ENCODE assay signal across 14 mouse cellular contexts in genomic region chr2:49712336-49712887, GRCm38 (mm10).
DNase-seq lines count a peak whose midpoint lies in the region; ATAC-seq and TF ChIP-seq lines count a peak whose summit lies in the region.
"Had no signal": no experiment of that assay in that cellular context is flagged by ENCODE, and none has a peak within 500 bp of the region (broad histone marks: within the 10 kb centered on the region; RNA-seq: fewer than 3 reads in every experiment).

No protein-coding gene starts in this region.

- peaks cover 44% of the 10 kb centered on the region for H3K36me3 ChIP-seq in forebrain, postnatal 0 days (ENCODE audit: insufficient read depth)
- H3K36me3 ChIP-seq in forebrain, embryonic 14.5 days (ENCODE audit: control insufficient read depth, insufficient read depth, low read length): peaks cover 80% of the 10 kb centered on the region
- peaks cover 22% of the 10 kb centered on the region for H3K36me3 ChIP-seq in midbrain, postnatal 0 days (ENCODE audit: insufficient read depth, low read length)
- H3K36me3 ChIP-seq: heart, embryonic 15.5 days had no signal

- ATAC-seq in forebrain, postnatal 0 days: peak; percentile 14; the same call in 1 of the 2 replicates
- ATAC-seq in forebrain, embryonic 14.5 days: no peak
- no peak for ATAC-seq in midbrain, postnatal 0 days (ENCODE audit: low FRiP score)

- TF ChIP-seq CTCF in forebrain, postnatal 0 days (IDR thresholded peaks at IDR 0.05; ENCODE audit: low read depth): peak; percentile 57
- TF ChIP-seq CTCF in layer of hippocampus, adult 2 months (conservative IDR thresholded peaks at IDR 0.05): peak; percentile 64
- TF ChIP-seq CTCF in midbrain, postnatal 0 days (IDR thresholded peaks at IDR 0.05): peak; percentile 68

- no peak overlapping the region for H3K27ac ChIP-seq in forebrain, postnatal 0 days (ENCODE audit: low read depth, low read length)
- no peak overlapping the region for H3K27ac ChIP-seq in forebrain, embryonic 14.5 days (ENCODE audit: low read depth, low read length)
- peak overlapping the region; percentile 6; the same call in 1 of the 2 replicates for H3K27ac ChIP-seq in layer of hippocampus, adult 2 months
- no peak overlapping the region for H3K27ac ChIP-seq in midbrain, postnatal 0 days (ENCODE audit: low read depth, low read length)
- H3K27ac ChIP-seq: heart, embryonic 15.5 days; limb, embryonic 10.5 days; liver, embryonic 14.5 days had no signal

- no peaks in the 10 kb centered on the region for H3K27me3 ChIP-seq in forebrain, postnatal 0 days (ENCODE audit: insufficient read depth, low read length)
- no peaks in the 10 kb centered on the region for H3K27me3 ChIP-seq in forebrain, embryonic 14.5 days (replicated peaks; ENCODE audit: control insufficient read depth, insufficient read depth, low read length)
- no peaks in the 10 kb centered on the region for H3K27me3 ChIP-seq in midbrain, postnatal 0 days (ENCODE audit: insufficient read depth, low read length)
- H3K27me3 ChIP-seq: heart, embryonic 15.5 days had no signal

- no peaks in the 10 kb centered on the region for H3K4me1 ChIP-seq in forebrain, postnatal 0 days (ENCODE audit: insufficient read depth)
- H3K4me1 ChIP-seq in forebrain, embryonic 14.5 days (ENCODE audit: control insufficient read depth, insufficient read depth, low read length): no peaks in the 10 kb centered on the region
- H3K4me1 ChIP-seq in midbrain, postnatal 0 days (ENCODE audit: insufficient read depth, low read length): no peaks in the 10 kb centered on the region
- H3K4me1 ChIP-seq: heart, embryonic 15.5 days had no signal

- H3K4me3 ChIP-seq in forebrain, postnatal 0 days (ENCODE audit: low read depth, low read length): no peak overlapping the region
- no peak overlapping the region for H3K4me3 ChIP-seq in forebrain, embryonic 14.5 days (ENCODE audit: low read depth, low read length)
- H3K4me3 ChIP-seq in layer of hippocampus, adult 2 months: no peak overlapping the region
- no peak overlapping the region for H3K4me3 ChIP-seq in midbrain, postnatal 0 days (ENCODE audit: low read depth, low read length)
- H3K4me3 ChIP-seq: heart, embryonic 15.5 days; limb, embryonic 10.5 days had no signal

- H3K9me3 ChIP-seq in forebrain, postnatal 0 days (ENCODE audit: low read length): no peaks in the 10 kb centered on the region
- no peaks in the 10 kb centered on the region for H3K9me3 ChIP-seq in forebrain, embryonic 14.5 days (replicated peaks; ENCODE audit: control insufficient read depth, low read length)
- no peaks in the 10 kb centered on the region for H3K9me3 ChIP-seq in midbrain, postnatal 0 days (ENCODE audit: low read length)
- H3K9me3 ChIP-seq: heart, embryonic 15.5 days; limb, embryonic 10.5 days had no signal

- no peak overlapping the region for H3K9ac ChIP-seq in forebrain, postnatal 0 days
- no peak overlapping the region for H3K9ac ChIP-seq in forebrain, embryonic 14.5 days (ENCODE audit: low read length)
- peak overlapping the region; percentile 24; the same call in 1 of the 2 replicates for H3K9ac ChIP-seq in midbrain, postnatal 0 days (replicated peaks; ENCODE audit: low read length, poor library complexity, severe bottlenecking)
- H3K9ac ChIP-seq: heart, embryonic 15.5 days; liver, embryonic 14.5 days had no signal

- 49% methylated on average over 7 of the region's 7 CpGs for WGBS in forebrain, postnatal 0 days
- WGBS in forebrain, embryonic 14.5 days: 65% methylated on average over 7 of the region's 7 CpGs
- whole genome bisulfite sequencing in midbrain, postnatal 0 days: 51% methylated on average over 7 of the region's 7 CpGs

- H3K4me2 ChIP-seq in forebrain, postnatal 0 days (ENCODE audit: low read depth): no peak overlapping the region
- H3K4me2 ChIP-seq in forebrain, embryonic 14.5 days (ENCODE audit: low read length): no peak overlapping the region
- H3K4me2 ChIP-seq in midbrain, postnatal 0 days (ENCODE audit: low read depth, low read length, poor library complexity, severe bottlenecking): no peak overlapping the region
- H3K4me2 ChIP-seq: heart, embryonic 15.5 days had no signal

- no peak for DNase-seq in forebrain, postnatal 0 days
- no peak for DNase-seq in forebrain, embryonic 14.5 days (ENCODE audit: low spot score)
- DNase-seq in layer of hippocampus, adult 2 months (ENCODE audit: low spot score in 2 of 2): no peak
- no peak for DNase-seq in layer of hippocampus, postnatal 25 days (ENCODE audit: extremely low spot score in 1 of 2, low spot score in 1 of 2)
- DNase-seq in Muller cell, postnatal 12 days (ENCODE audit: inconsistent ontology term): peak; percentile 89
- DNase-seq in midbrain, postnatal 0 days (ENCODE audit: low spot score): no peak
- no peak for DNase-seq in urinary bladder, postnatal 25 days (ENCODE audit: low spot score)
- DNase-seq: gastrocnemius, postnatal 36 days; layer of hippocampus, adult 9-11 months; spleen, adult 18-20 months; thymus, postnatal 4 days had no signal
